In genomic region chr14:122064519-122064918, GRCm38 (mm10) we compare ENCODE assay signal across 9 mouse cellular contexts. TPM values are rescaled to one million over a fixed set of nuclear protein-coding genes. Genes with fewer than 3 reads are reported as not detected.
DNase-seq lines count a peak whose midpoint lies in the region; TF ChIP-seq lines count a peak whose summit lies in the region.
"Had no signal": no experiment of that assay in that cellular context is flagged by ENCODE, and none has a peak within 500 bp of the region (broad histone marks: within the 10 kb centered on the region; RNA-seq: fewer than 3 reads in every experiment).

No protein-coding gene starts in this region.

- peaks cover 2% of the 10 kb centered on the region; the same call in 1 of the 2 replicates for H3K4me1 ChIP-seq in heart, adult 2 months (ENCODE audit: control insufficient read depth, insufficient read depth, low read length)
- H3K4me1 ChIP-seq in heart, embryonic 10.5 days, result peaks cover 18% of the 10 kb centered on the region
- H3K4me1 ChIP-seq: midbrain, embryonic 12.5 days had no signal

- no peak for TF ChIP-seq EP300 in heart, adult 2 months (IDR thresholded peaks at IDR 0.05; ENCODE audit: insufficient read depth, low read depth, low read length)

- H3K9ac ChIP-seq in heart, adult 2 months (ENCODE audit: low read depth, low read length), result no peak overlapping the region
- H3K9ac ChIP-seq: midbrain, embryonic 12.5 days had no signal

- no peak; the same call in 1 of the 2 replicates for TF ChIP-seq CTCF in heart, adult 2 months (IDR thresholded peaks at IDR 0.05)

- H3K27me3 ChIP-seq in heart, adult 2 months (ENCODE audit: control insufficient read depth, insufficient read depth, low read length), result no peaks in the 10 kb centered on the region
- peaks cover 52% of the 10 kb centered on the region for H3K27me3 ChIP-seq in heart, embryonic 10.5 days (ENCODE audit: insufficient read depth, poor library complexity, severe bottlenecking)
- H3K27me3 ChIP-seq: midbrain, embryonic 12.5 days had no signal

- no peak overlapping the region for H3K27ac ChIP-seq in heart, adult 2 months
- H3K27ac ChIP-seq in heart, embryonic 10.5 days, result no peak overlapping the region
- H3K27ac ChIP-seq: midbrain, embryonic 12.5 days had no signal

- no peaks in the 10 kb centered on the region for H3K36me3 ChIP-seq in heart, adult 2 months (ENCODE audit: control insufficient read depth, insufficient read depth, low read length)
- no peaks in the 10 kb centered on the region for H3K36me3 ChIP-seq in heart, embryonic 10.5 days
- H3K36me3 ChIP-seq: midbrain, embryonic 12.5 days had no signal

- H3K4me3 ChIP-seq in heart, adult 2 months, result no peak overlapping the region
- no peak overlapping the region for H3K4me3 ChIP-seq in heart, embryonic 10.5 days
- H3K4me3 ChIP-seq: midbrain, embryonic 12.5 days had no signal

- H3K9me3 ChIP-seq in heart, embryonic 10.5 days, result no peaks in the 10 kb centered on the region
- H3K9me3 ChIP-seq: midbrain, embryonic 12.5 days had no signal

- DNase-seq in heart, adult 2 months, result peak; percentile 52 to 83
- DNase-seq in heart, embryonic 10.5 days (ENCODE audit: low spot score), result no peak
- DNase-seq in adrenal gland, adult 2 months, result peak; percentile 39
- DNase-seq in embryo, embryonic 10.5 days (ENCODE audit: low spot score), result peak; percentile 82
- DNase-seq in heart, adult 9 months (ENCODE audit: low spot score in 2 of 2), result peak; percentile 42 to 64
- DNase-seq in left cerebral cortex, adult 11 months (ENCODE audit: low spot score), result peak; percentile 35
- peak; percentile 16 to 53 for DNase-seq in monocyte, adult 2 months (ENCODE audit: low read depth in 1 of 2, low spot score in 2 of 2)
- DNase-seq in telencephalon, adult 2 months (ENCODE audit: low read depth, low spot score), result peak; percentile 10

- no peaks in the 10 kb centered on the region for H3K79me2 ChIP-seq in heart, adult 2 months (replicated peaks; ENCODE audit: control insufficient read depth, insufficient read depth, low read length)

- TF ChIP-seq POLR2A in heart, adult 2 months (IDR thresholded peaks at IDR 0.05; ENCODE audit: insufficient read depth, low read depth, low read length), result no peak

- 5% methylated on average over 2 of the region's 2 CpGs for WGBS in heart, adult 2 months
- WGBS in heart, embryonic 10.5 days, result 9% methylated on average over 2 of the region's 2 CpGs

- intact Hi-C loops in heart, adult 2 months (cut with DNase I), result loop anchor here (1.0 to 10.0 kb wide), 2 partner anchors 66 to 810 kb away; no protein-coding TSS in a partner anchor

RNA-seq across cellular contexts. Expression of gene Timm8a2, which starts 30.0 kb away (rescaled TPM):
- not detected for total RNA-seq in heart, adult 2 months (2021)
- polyA plus RNA-seq in heart, adult 2 months (2012; rRNA removed), result 0.32 TPM in 1 of 2 replicates, not detected in the other
- polyA plus RNA-seq in heart, embryonic 10.5 days (2016; fragmentation: Nextera tagmentation; extraction: Ambion mirVana), result not detected in 2 replicates
- not detected for total RNA-seq in adrenal gland, adult 2 months (2021)
- not detected in 2 replicates for polyA plus RNA-seq in adrenal gland, adult 2 months (2012; rRNA removed)
- polyA plus RNA-seq: midbrain, embryonic 12.5 days had no signal

RNA-seq across cellular contexts. Expression of gene Tm9sf2, which starts 42.3 kb away (rescaled TPM):
- 100 to 1,000 TPM; 121 to 143 TPM for total RNA-seq in heart, adult 2 months (2021)
- 71.0 and 146 TPM in 2 replicates for polyA plus RNA-seq in heart, adult 2 months (2012; rRNA removed)
- polyA plus RNA-seq in heart, embryonic 10.5 days (2016; fragmentation: Nextera tagmentation; extraction: Ambion mirVana), result 126 and 136 TPM in 2 replicates
- total RNA-seq in adrenal gland, adult 2 months (2021), result 100 to 1,000 TPM; 142 to 153 TPM
- polyA plus RNA-seq in adrenal gland, adult 2 months (2012; rRNA removed), result 558 and 638 TPM in 2 replicates
